Mouse (Mus musculus) hindbrain, embryonic 12.5 days (tissue): Measurements from ENCODE around the gene Grik4. TPM values are rescaled to one million over a fixed set of nuclear protein-coding genes. Genes with fewer than 3 reads are reported as not detected.

ENCODE experiments used
- ATAC-seq: fragments of 200-750 bp; cut with Nextera tagmentation; 2 replicates; pipeline ENCODE4 v1.8.0; 2017; ENCODE audit warnings: moderate TSS enrichment; ENCODE audit not compliant: low FRiP score
- H3K27ac ChIP-seq: fragments of 300-500 bp; sonication (generic); 2 replicates; pipeline ENCODE4 v1.5.1; 2016; ENCODE audit warnings: mild to moderate bottlenecking
- H3K27me3 ChIP-seq: fragments of 300-500 bp; sonication (generic); 2 replicates; pipeline ENCODE4 v1.6.1; 2016; ENCODE audit warnings: mild to moderate bottlenecking
- H3K36me3 ChIP-seq: fragments of 300-500 bp; sonication (generic); 2 replicates; pipeline ENCODE4 v1.6.1; 2016; ENCODE audit warnings: mild to moderate bottlenecking
- H3K4me1 ChIP-seq: fragments of 300-500 bp; sonication (generic); 2 replicates; pipeline ENCODE4 v1.6.1; 2016
- H3K4me2 ChIP-seq: fragments of 300-500 bp; sonication (generic); replicated peaks from 2 replicates; pipeline ENCODE4 v1.6.1; 2016; ENCODE audit warnings: mild to moderate bottlenecking
- H3K4me3 ChIP-seq: fragments of 300-500 bp; sonication (generic); 2 replicates; pipeline ENCODE4 v1.5.1; 2016; ENCODE audit warnings: mild to moderate bottlenecking
- H3K9ac ChIP-seq: fragments of 300-500 bp; sonication (generic); 2 replicates; pipeline ENCODE4 v1.6.1; 2016; ENCODE audit warnings: mild to moderate bottlenecking, moderate library complexity
- H3K9me3 ChIP-seq: fragments of 300-500 bp; sonication (generic); replicated peaks from 2 replicates; pipeline ENCODE4 v1.6.1; 2016; ENCODE audit warnings: mild to moderate bottlenecking
- WGBS: fragments of 180-500 bp; shearing (Covaris S2); methylation state at CpG from one replicate; pipeline ENCODE4 v1.1.7; 2016; 5-methylcytosine and 5-hydroxymethylcytosine counted together
- polyA plus RNA-seq: library from polyadenylated mRNA; unstranded; fragments of >200 nt; fragmentation: Nextera tagmentation; extraction: Ambion mirVana; gene quantifications from 2 replicates; pipeline ENCODE4 v1.2.1, GENCODE M21; 2016

Gene Grik4
- polyA plus RNA-seq, 1 experiment from 2014 or later: 5.6 TPM

- 47% methylated on average over 14 of the region's 14 CpGs for WGBS
- Histone ChIP-seq H3K27ac (no peak overlapping the region), H3K27me3 (no peaks in the 10 kb centered on the region), H3K4me1 (peaks cover 20% of the 10 kb centered on the region), H3K9ac (no peak overlapping the region), H3K4me2 (peak overlapping the region; percentile 37), H3K36me3 (no peaks in the 10 kb centered on the region), H3K4me3 (no peak overlapping the region), H3K9me3 (no peaks in the 10 kb centered on the region)
- peak; percentile 61 for ATAC-seq
Measured at GRCm38 (mm10) chr9:42573616-42574350, 370.5 kb downstream of the Grik4 start.

DNA sequence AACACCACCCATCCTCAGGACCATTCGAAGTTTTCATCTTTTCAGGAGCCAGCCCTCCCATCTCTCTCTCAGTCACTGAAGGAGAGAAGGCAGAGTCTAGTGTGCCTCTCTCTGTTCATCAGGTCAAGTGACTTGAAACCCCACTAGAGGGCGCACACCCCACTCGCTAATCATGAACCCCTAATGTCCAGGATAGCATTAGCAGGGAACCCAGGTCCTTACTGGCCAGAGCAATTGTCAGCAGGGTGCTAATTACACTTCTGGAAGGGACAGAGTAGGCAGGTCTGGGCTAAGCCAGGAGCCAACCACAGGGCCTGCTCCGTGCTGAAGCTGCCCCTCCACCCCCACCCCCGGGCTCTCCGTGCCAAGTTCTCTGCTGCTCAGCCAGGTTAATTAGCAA is 371.1 kb downstream of the Grik4 start:
- peaks cover 16% of the 10 kb centered on the region for H3K4me1 ChIP-seq
- 16% methylated on average over 6 of the region's 6 CpGs for WGBS
- no peak overlapping the region for H3K4me3 ChIP-seq
- no peaks in the 10 kb centered on the region for H3K27me3 ChIP-seq
- H3K4me2 ChIP-seq: peak overlapping the region; percentile 37
- no peaks in the 10 kb centered on the region for H3K9me3 ChIP-seq
- no peak overlapping the region for H3K27ac ChIP-seq
- H3K36me3 ChIP-seq: no peaks in the 10 kb centered on the region
- H3K9ac ChIP-seq: no peak overlapping the region
- peak; percentile 77 for ATAC-seq

DNA sequence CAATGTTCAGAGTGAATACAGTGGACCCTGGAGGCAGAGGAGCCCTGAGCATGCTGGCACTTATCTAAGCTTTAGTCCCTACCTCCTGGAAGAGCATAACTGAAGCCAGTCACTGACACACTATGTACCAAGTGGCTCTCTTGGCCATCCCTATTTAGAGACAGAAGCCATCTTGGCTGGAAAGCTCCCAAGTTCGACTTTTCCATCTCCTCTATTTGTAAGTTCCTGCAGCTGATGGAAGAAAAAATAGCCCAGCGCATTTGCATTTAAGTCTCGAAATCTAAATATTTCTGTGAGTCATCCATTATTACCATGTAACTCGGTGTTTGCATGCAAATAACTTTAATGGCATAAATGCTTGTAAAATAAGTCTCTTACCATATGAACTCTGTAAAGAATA is 378.4 kb downstream of the Grik4 start:
- no peak overlapping the region for H3K4me3 ChIP-seq
- no peak for ATAC-seq
- H3K36me3 ChIP-seq: no peaks in the 10 kb centered on the region
- no peak overlapping the region for H3K27ac ChIP-seq
- peaks cover 7% of the 10 kb centered on the region for H3K4me1 ChIP-seq
- H3K9me3 ChIP-seq: no peaks in the 10 kb centered on the region
- WGBS: 89% methylated on average over 4 of the region's 4 CpGs
- H3K9ac ChIP-seq: no peak overlapping the region
- no peak overlapping the region for H3K4me2 ChIP-seq
- no peaks in the 10 kb centered on the region for H3K27me3 ChIP-seq

DNA sequence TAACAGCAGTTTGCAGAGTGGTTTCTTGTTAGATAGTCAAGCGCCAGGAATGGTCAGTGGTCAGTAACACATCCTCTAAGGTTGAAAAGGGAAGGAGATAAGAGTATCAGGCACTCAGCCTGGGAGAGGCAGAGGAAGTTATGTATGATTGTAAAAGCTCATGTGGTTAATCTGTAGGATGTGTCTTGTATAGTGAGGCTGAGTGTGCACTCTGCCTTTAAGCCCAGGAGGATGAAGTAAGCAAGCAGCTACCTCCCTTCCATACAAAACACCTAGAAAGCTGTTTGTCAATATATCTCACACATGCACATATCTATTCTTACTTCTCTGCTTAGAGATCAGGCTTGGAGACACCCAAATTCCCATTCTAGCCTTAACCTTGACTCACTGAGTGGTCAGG is 389.1 kb downstream of the Grik4 start:
- no peak overlapping the region for H3K27ac ChIP-seq
- H3K9ac ChIP-seq: no peak overlapping the region
- no peak overlapping the region for H3K4me2 ChIP-seq
- 0 out of 2 replicates have a peak, but pooled peaks cover 6% of the 10 kb centered on the region for H3K9me3 ChIP-seq
- no peak overlapping the region for H3K4me3 ChIP-seq
- 92% methylated on average over 1 of the region's 1 CpGs for WGBS
- no peaks in the 10 kb centered on the region for H3K36me3 ChIP-seq
- peaks cover 3% of the 10 kb centered on the region; the same call in 1 of the 2 replicates for H3K27me3 ChIP-seq
- peaks cover 4% of the 10 kb centered on the region; the same call in 1 of the 2 replicates for H3K4me1 ChIP-seq
- ATAC-seq: no peak

DNA sequence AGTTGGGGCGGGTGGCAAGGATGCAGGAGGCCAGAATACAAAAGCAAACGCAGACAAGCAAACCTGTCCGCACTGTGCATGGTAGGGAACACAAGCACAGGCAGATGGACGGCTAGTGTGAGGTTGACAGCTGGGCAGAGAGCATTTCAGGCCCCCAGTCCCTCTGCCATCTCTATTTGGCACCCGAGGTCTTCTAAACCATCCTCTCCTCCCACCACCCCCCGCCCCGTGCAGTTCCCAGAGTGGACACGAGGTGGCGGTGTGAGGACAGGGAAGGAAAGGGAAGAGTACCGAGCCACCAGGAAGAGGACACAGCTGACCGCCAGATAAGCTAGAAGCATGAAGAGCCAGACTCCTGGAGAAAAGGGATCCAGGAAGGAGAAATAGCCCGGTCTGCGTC is 394.2 kb downstream of the Grik4 start:
- no peaks in the 10 kb centered on the region for H3K9me3 ChIP-seq
- H3K4me3 ChIP-seq: no peak overlapping the region
- no peak for ATAC-seq
- 18% methylated on average over 13 of the region's 13 CpGs for WGBS
- no peak overlapping the region for H3K4me2 ChIP-seq
- H3K36me3 ChIP-seq: no peaks in the 10 kb centered on the region
- H3K27me3 ChIP-seq: peaks cover 6% of the 10 kb centered on the region; the same call in 1 of the 2 replicates
- H3K27ac ChIP-seq: no peak overlapping the region
- H3K9ac ChIP-seq: no peak overlapping the region
- peaks cover 6% of the 10 kb centered on the region; the same call in 1 of the 2 replicates for H3K4me1 ChIP-seq

DNA sequence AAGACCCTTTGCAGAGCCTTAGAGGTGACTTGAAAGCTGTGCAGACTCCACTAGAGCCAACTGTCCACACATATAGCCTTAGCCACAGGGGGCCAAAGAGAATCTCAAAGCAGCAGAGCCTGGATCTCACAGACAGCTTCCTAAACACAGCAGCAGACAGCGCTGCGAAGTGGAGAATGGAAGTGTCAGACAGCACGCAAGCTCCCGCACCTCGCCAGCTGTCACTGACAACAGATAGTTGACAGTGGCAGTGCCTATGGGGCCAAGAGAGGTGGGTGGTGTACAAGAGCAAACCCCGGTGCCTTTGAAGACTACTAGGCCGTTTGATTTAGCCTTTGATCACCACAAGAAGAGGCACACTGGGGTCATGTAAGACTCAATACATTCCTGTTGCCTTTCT is 395.3 kb downstream of the Grik4 start:
- ATAC-seq: no peak
- WGBS: 61% methylated on average over 7 of the region's 7 CpGs
- no peak overlapping the region for H3K4me2 ChIP-seq
- H3K27me3 ChIP-seq: peaks cover 6% of the 10 kb centered on the region; the same call in 1 of the 2 replicates
- H3K36me3 ChIP-seq: no peaks in the 10 kb centered on the region
- H3K27ac ChIP-seq: no peak overlapping the region
- no peak overlapping the region for H3K9ac ChIP-seq
- no peak overlapping the region for H3K4me3 ChIP-seq
- H3K4me1 ChIP-seq: peaks cover 6% of the 10 kb centered on the region; the same call in 1 of the 2 replicates
- H3K9me3 ChIP-seq: no peaks in the 10 kb centered on the region

- Histone ChIP-seq H3K27ac (no peak overlapping the region), H3K4me1 (no peaks in the 10 kb centered on the region), H3K36me3 (no peaks in the 10 kb centered on the region), H3K27me3 (no peaks in the 10 kb centered on the region), H3K9me3 (no peaks in the 10 kb centered on the region), H3K4me2 (no peak overlapping the region), H3K9ac (no peak overlapping the region), H3K4me3 (no peak overlapping the region)
- WGBS: 61% methylated on average over 10 of the region's 10 CpGs
- no peak for ATAC-seq
Measured at GRCm38 (mm10) chr9:42544521-42544920, 399.8 kb downstream of the Grik4 start.

DNA sequence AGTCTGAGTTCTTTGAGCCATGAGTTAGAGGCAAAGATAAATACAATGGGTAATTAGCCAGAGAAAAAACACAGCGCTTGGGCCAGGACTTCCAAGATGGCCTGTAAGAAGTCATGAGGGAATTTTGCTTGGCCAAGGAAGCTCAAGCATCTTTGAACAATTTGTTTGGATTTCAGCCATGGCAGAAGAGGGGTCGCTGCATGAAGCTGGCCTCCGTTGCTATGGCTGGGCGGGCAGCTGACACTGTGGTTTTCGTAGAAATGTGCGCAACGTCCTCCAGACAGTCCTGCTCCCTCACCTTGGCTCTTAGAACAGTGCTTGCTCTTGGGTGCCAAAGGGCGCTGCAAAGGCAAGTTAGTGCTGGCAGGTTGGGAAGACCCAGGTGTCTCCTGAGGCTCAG is 410.8 kb downstream of the Grik4 start:
- Histone ChIP-seq H3K9ac (no peak overlapping the region), H3K27ac (no peak overlapping the region), H3K27me3 (no peaks in the 10 kb centered on the region), H3K4me3 (no peak overlapping the region), H3K4me2 (no peak overlapping the region), H3K4me1 (peaks cover 27% of the 10 kb centered on the region), H3K36me3 (no peaks in the 10 kb centered on the region), H3K9me3 (no peaks in the 10 kb centered on the region)
- 81% methylated on average over 8 of the region's 8 CpGs for WGBS
- ATAC-seq: no peak

DNA sequence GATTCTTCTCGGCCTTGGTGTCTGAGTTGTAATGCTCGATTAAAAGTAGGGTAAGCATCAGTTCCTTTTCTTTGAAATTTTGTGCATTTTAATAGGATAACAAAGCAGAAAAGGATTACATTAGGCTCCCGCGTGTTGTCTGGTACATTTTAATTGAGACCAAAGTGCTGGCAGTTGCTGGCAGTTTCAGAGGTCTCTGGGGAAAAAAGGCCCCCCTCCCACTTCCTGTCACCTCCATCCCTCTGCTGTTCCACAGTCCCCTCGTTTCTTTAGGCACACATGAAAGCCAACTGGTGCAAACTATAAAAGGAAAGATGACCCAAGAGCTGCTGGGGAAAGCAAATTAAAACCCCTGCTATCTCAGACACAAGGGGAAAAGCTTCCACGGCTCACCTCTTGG is 411.3 kb downstream of the Grik4 start:
- WGBS: 35% methylated on average over 6 of the region's 6 CpGs
- Histone ChIP-seq H3K4me1 (peaks cover 27% of the 10 kb centered on the region), H3K36me3 (no peaks in the 10 kb centered on the region), H3K4me2 (no peak overlapping the region), H3K4me3 (no peak overlapping the region), H3K9ac (no peak overlapping the region), H3K27me3 (no peaks in the 10 kb centered on the region), H3K27ac (no peak overlapping the region), H3K9me3 (no peaks in the 10 kb centered on the region)
- ATAC-seq: no peak

- no peaks in the 10 kb centered on the region for H3K36me3 ChIP-seq
- H3K9ac ChIP-seq: no peak overlapping the region
- no peak overlapping the region for H3K27ac ChIP-seq
Measured at GRCm38 (mm10) chr9:42531951-42532350, 412.3 kb downstream of the Grik4 start.

DNA sequence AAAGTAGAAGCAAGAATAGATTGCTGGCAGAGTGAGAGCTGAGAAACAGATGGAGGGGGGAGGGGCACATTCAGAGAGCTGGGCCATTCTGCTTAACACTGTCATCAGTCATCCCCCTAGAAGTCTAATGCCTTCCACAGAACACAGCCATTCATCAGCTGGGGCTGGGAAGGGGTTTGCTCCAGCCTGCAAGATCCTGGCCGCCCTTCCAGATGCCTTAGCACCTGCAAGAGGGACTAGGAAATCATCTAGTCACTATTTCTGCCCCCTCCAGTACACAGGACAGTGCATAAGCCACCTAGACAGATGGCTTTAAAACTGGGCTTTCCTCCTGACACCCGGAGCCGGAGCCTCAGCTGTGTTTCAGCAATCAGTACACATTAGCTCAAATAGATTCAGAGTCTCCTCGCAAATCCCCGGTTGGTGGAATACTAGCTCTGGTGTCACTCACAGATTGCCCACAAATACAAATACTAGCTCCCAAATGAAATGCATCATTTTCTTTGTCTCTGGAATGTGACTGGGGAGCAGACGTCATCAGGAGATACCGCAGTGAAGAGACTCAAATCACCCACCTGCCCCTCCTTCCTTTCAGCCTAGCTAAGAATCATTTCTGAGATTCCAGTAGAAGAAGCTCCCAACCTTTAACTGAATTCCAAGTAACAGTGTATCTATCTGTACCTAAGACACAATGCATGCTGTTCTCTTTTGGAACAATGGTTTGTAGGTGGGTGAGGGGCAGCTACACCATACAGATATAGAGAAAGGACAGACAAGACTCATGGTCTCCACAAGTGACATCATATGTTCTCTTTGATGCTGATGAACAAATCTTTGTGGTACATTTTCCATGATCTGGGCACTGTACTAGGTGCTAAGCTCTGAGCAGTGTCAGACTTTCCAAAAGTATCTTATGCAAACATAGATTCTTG is 413.8 kb downstream of the Grik4 start:
- H3K9ac ChIP-seq: no peak overlapping the region
- no peak overlapping the region; the same call in 1 of the 2 replicates for H3K4me2 ChIP-seq
- ATAC-seq: peak; percentile 83
- peaks cover 27% of the 10 kb centered on the region for H3K4me1 ChIP-seq
- no peaks in the 10 kb centered on the region for H3K9me3 ChIP-seq
- H3K4me3 ChIP-seq: no peak overlapping the region
- H3K27ac ChIP-seq: peak overlapping the region; percentile 77
- H3K27me3 ChIP-seq: no peaks in the 10 kb centered on the region
- H3K36me3 ChIP-seq: no peaks in the 10 kb centered on the region
- 49% methylated on average over 7 of the region's 7 CpGs for WGBS

More at GRCm38 (mm10) chr9:42531951-42532350, 412.3 kb downstream of the Grik4 start:
- Histone ChIP-seq H3K9me3 (no peaks in the 10 kb centered on the region), H3K4me3 (no peak overlapping the region), H3K27me3 (no peaks in the 10 kb centered on the region), H3K4me2 (no peak overlapping the region), H3K4me1 (peaks cover 27% of the 10 kb centered on the region)
- ATAC-seq: no peak
- 53% methylated on average over 3 of the region's 3 CpGs for WGBS

- Histone ChIP-seq H3K27me3 (peaks cover 25% of the 10 kb centered on the region), H3K36me3 (no peaks in the 10 kb centered on the region), H3K4me2 (peak overlapping the region; percentile 72), H3K4me3 (peak overlapping the region; percentile 35), H3K4me1 (peaks cover 10% of the 10 kb centered on the region), H3K27ac (0 out of 2 replicates have a peak overlapping the region, but pooled peaks have one; percentile 32), H3K9ac (peak overlapping the region; percentile 60; the same call in 1 of the 2 replicates), H3K9me3 (no peaks in the 10 kb centered on the region)
- WGBS: 5% methylated on average over 36 of the region's 36 CpGs
- ATAC-seq: peak; percentile 74
Measured at GRCm38 (mm10) chr9:42520587-42521084, 423.7 kb downstream of the Grik4 start.
